Mouse (Mus musculus): ENCODE data around the gene Ism2. TPM values are rescaled to one million over a fixed set of nuclear protein-coding genes. Genes with fewer than 3 reads are reported as not detected.
"Not testable (repeated sequence)": the region's sequence is repeated elsewhere in the genome, so short reads cannot be mapped to it uniquely, and the experiment has no call there.

Ism2 gene
- polyA plus RNA-seq, 1 experiment from 2014 or later, result 0.32 TPM

DNA sequence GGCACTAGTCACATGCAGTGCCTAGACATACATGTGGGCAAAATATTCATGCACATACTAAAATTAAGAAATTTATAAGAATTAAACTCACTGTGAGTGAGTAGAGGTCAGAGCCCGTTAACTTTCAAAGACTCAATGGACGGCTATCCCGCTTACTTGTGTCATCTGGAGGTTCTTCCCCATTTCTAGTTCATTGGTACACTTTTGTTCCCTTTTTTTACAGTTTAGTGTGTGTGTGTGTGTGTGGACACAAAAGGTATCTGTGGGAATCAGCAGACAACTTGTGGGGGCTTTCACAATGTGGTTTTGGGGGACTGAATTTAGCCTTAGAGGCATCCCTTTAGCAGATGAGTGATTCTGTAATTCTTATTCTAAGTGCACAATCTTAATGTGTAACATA, 25.9 kb upstream of the Ism2 start:
- Histone ChIP-seq H3K36me3 (no peaks in the 10 kb centered on the region), H3K27me3 (replicated peaks) (no peaks in the 10 kb centered on the region), H3K27ac (no peak overlapping the region), H3K9ac (no peak overlapping the region), H3K4me2 (replicated peaks) (no peak overlapping the region), H3K9me3 (no peaks in the 10 kb centered on the region), H3K4me1 (no peaks in the 10 kb centered on the region), H3K4me3 (no peak overlapping the region)
- no peak for ATAC-seq (ENCODE audit: low FRiP score, low read depth)
- WGBS, result 95% methylated on average over 3 of the region's 3 CpGs

DNA sequence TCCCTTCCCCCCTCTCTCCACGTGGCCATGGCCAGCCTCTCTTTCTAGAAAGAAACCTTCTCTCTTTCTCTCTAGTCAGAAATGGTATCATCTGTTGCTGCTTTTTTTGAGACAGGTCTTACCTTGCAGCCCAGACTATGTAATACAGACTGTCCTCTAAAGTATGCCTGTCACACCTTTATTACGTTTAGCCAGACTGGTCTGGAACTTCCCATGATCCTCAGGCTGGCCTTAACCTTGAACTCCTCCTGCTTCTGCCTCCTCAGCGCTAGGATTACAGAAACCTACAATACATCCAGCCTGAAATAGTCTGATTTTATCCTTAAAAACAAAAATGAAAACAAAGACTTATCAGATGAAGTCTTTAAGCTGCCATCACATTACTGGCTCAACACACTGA, 19.7 kb upstream of the Ism2 start:
- no peaks in the 10 kb centered on the region for H3K4me1 ChIP-seq
- H3K36me3 ChIP-seq, result no peaks in the 10 kb centered on the region
- no peak overlapping the region for H3K9ac ChIP-seq
- ATAC-seq (ENCODE audit: low FRiP score, low read depth), result no peak
- WGBS, result 90% methylated on average over 3 of the region's 3 CpGs
- H3K4me2 ChIP-seq (replicated peaks), result no peak overlapping the region
- no peak overlapping the region for H3K4me3 ChIP-seq
- no peak overlapping the region for H3K27ac ChIP-seq
- H3K9me3 ChIP-seq, result no peaks in the 10 kb centered on the region
- no peaks in the 10 kb centered on the region for H3K27me3 ChIP-seq (replicated peaks)

DNA sequence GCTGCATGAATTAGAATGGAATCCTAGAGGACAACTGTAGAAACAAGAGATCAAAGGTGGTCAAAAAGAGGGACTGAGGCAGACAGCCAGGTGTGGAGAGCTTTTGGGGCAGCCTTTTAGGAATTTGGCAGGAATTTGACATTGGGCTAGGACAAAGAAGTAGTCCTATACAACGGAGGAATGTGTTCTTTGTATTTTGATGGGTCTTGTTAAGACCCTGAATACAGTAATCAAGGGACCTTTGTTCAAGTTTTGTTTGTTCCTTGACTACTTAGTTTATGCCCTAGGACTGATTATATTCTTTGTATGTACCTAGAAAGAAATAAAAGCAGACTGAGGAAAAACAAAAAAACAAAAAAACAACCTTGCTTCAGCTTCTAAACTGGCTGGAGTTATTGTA, 18.4 kb upstream of the Ism2 start:
- H3K9ac ChIP-seq, result no peak overlapping the region
- 41% methylated on average over 1 of the region's 1 CpGs for WGBS
- H3K4me1 ChIP-seq, result no peaks in the 10 kb centered on the region
- H3K4me3 ChIP-seq, result no peak overlapping the region
- no peaks in the 10 kb centered on the region for H3K36me3 ChIP-seq
- H3K27ac ChIP-seq, result no peak overlapping the region
- no peak overlapping the region for H3K4me2 ChIP-seq (replicated peaks)
- no peak for ATAC-seq (ENCODE audit: low FRiP score, low read depth)
- no peaks in the 10 kb centered on the region for H3K9me3 ChIP-seq
- H3K27me3 ChIP-seq (replicated peaks), result no peaks in the 10 kb centered on the region

DNA sequence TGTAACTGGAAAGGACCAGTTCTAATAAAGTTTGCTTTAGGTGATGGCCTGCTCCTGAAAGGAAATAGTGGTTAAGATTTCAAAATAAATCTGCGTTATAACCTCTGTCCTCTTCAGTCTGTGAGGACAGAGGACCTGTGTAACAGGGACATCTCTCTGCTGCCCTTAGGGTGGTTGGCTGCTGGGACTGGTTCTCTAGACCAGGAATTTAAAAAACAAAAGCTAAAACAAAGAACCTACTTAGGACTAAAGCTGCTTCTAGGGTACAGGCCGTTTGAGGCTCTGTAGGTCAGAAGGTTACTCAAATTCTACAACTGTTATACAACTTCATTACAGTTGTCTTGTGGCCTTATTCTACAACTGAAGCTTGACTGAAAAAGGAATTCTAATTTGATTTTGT, 13.6 kb upstream of the Ism2 start:
- Histone ChIP-seq H3K36me3 (peaks cover 27% of the 10 kb centered on the region), H3K27ac (no peak overlapping the region), H3K4me3 (no peak overlapping the region), H3K27me3 (replicated peaks) (no peaks in the 10 kb centered on the region), H3K4me1 (no peaks in the 10 kb centered on the region), H3K9me3 (no peaks in the 10 kb centered on the region), H3K9ac (no peak overlapping the region), H3K4me2 (replicated peaks) (no peak overlapping the region)
- no peak for ATAC-seq (ENCODE audit: low FRiP score, low read depth)
- 59% methylated on average over 2 of the region's 2 CpGs for WGBS

DNA sequence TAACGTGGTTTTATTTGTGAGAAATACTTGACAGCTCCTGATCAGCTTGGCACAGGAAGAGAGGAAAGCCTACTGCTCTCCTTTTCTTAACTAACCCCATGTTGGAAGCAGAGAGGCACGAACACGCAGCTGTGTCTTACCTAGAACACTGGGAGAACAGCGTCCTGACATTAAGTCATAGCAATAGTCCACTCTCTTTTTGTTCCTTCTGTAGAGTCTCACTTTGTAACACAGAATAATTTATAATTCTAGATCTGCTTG, 7.0 kb upstream of the Ism2 start:
- WGBS, result 87% methylated on average over 4 of the region's 4 CpGs
- not testable (repeated sequence) for H3K4me1 ChIP-seq; ATAC-seq (ENCODE audit: low FRiP score, low read depth); H3K4me3 ChIP-seq; H3K4me2 ChIP-seq (replicated peaks); H3K27ac ChIP-seq; H3K27me3 ChIP-seq (replicated peaks); H3K9ac ChIP-seq; H3K9me3 ChIP-seq
- H3K36me3 ChIP-seq, result peaks cover 19% of the 10 kb centered on the region

DNA sequence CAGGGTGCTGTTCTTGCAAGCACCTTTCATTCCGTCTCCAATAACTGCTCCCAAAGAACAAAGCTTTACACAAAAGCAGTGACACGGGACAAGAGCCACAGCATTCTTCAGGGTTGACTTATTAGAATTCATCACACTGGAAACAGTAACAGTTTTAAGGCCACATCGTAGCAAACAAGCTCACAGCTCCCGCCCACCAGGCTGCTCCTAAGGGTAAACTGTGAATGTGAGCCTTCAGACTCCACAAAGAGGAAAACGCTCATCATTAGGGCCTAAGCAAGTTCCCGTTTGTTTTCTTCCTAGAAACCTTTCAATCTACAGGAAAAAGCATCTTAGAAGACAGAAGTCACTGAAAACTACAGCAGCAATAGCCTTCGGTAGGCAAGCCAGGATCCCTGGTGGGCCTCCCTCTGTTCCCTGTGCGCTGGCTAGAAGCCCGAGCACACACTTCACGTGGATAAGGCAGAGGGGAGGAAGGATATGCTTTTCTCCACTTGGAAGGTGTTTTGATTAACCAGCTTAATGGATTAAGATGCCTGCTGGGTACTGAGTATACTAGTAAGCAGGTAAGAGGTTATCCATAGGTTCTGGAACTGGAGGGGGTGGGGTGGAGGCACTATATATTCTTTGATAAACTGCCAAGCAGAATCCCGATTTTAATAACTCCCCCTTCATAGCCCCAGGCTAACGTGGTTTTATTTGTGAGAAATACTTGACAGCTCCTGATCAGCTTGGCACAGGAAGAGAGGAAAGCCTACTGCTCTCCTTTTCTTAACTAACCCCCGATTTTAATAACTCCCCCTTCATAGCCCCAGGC, 6.5 kb upstream of the Ism2 start:
- H3K9me3 ChIP-seq, result no peaks in the 10 kb centered on the region
- no peaks in the 10 kb centered on the region; the same call in 1 of the 2 replicates for H3K27me3 ChIP-seq (replicated peaks)
- no peak overlapping the region for H3K9ac ChIP-seq
- H3K27ac ChIP-seq, result no peak overlapping the region
- no peak overlapping the region for H3K4me2 ChIP-seq (replicated peaks)
- peaks cover 19% of the 10 kb centered on the region for H3K36me3 ChIP-seq
- H3K4me3 ChIP-seq, result no peak overlapping the region
- no peaks in the 10 kb centered on the region for H3K4me1 ChIP-seq
- ATAC-seq (ENCODE audit: low FRiP score, low read depth), result no peak
- WGBS, result 46% methylated on average over 13 of the region's 13 CpGs

DNA sequence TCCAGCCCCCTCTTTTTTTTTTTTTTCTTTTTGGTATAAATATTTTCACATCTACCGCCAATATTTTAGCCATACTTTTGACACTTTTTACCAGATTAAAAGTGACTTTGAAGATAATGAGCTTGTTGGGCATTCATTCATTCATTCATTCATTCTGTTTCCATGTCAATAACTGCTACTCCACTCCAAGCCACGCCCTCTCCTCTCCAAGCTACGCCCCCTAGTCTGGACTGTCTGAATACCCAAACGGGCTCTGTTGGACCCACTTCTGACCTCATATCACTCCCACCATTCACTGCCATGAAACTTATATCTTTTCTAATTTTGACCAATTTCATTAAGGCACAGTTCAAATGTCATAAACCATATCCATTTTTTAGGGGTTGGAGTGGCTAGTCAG, 1.7 kb upstream of the Ism2 start:
- H3K9ac ChIP-seq, result no peak overlapping the region
- no peak overlapping the region for H3K4me2 ChIP-seq (replicated peaks)
- H3K4me1 ChIP-seq, result peaks cover 13% of the 10 kb centered on the region
- H3K27me3 ChIP-seq (replicated peaks), result peaks cover 21% of the 10 kb centered on the region
- 46% methylated on average over 4 of the region's 4 CpGs for WGBS
- no peak for ATAC-seq (ENCODE audit: low FRiP score, low read depth)
- H3K36me3 ChIP-seq, result no peaks in the 10 kb centered on the region
- H3K9me3 ChIP-seq, result no peaks in the 10 kb centered on the region
- H3K4me3 ChIP-seq, result no peak overlapping the region
- H3K27ac ChIP-seq, result no peak overlapping the region

DNA sequence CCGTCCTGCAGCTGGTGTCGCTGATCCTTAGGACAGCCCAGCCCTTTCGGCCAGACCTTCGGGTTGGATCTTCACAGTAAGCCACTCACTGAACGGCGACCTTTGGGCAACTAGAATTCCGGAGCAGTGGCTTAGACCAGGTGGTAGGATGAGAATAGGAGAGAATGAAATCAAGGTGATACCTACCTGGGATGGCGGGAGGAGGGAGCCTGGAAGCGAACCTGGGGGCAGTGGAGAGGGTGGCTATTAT, 861 bp upstream of the Ism2 start:
- Histone ChIP-seq H3K4me2 (replicated peaks) (peak overlapping the region; percentile 98), H3K9ac (no peak overlapping the region), H3K4me1 (peaks cover 13% of the 10 kb centered on the region), H3K36me3 (no peaks in the 10 kb centered on the region), H3K27me3 (replicated peaks) (peaks cover 21% of the 10 kb centered on the region), H3K27ac (no peak overlapping the region), H3K4me3 (peak overlapping the region; percentile 64), H3K9me3 (no peaks in the 10 kb centered on the region)
- ATAC-seq (ENCODE audit: low FRiP score, low read depth), result no peak
- 1% methylated on average over 9 of the region's 9 CpGs for WGBS

DNA sequence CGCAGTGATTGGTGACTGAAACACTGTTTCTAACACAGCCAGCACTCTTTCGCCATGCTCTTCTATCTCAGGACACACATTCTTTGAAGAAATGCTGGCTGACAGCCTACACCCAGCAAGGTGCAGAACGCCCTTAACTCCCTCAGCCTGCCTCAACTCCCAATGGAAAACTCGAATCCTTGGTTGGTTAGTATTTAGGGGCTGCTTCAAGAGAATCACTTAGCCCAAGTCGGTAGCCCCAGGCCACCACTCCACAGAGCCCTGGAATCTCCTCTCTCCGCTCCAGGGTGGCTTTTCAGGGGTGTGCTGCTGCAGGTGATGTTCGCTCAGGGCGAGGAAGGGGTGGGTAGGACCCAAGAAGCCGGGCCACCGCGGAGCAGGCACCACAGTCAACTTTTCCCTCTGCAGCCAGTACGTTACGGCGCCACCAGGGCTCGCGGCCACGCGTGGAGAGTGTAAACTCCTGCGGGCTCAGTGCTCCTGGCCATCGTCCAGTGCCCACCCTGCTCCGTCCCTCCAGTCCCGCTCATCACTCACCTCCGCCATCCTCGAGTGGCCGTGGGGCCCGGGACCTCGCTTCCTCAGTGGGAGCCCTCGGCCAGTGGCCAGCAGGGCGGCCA, 358 bp downstream of the Ism2 start:
- Histone ChIP-seq H3K4me1 (peaks cover 13% of the 10 kb centered on the region), H3K9me3 (no peaks in the 10 kb centered on the region), H3K4me3 (peak overlapping the region; percentile 64), H3K9ac (peak overlapping the region; percentile 67), H3K27ac (no peak overlapping the region), H3K27me3 (replicated peaks) (peaks cover 21% of the 10 kb centered on the region), H3K4me2 (replicated peaks) (peak overlapping the region; percentile 98), H3K36me3 (no peaks in the 10 kb centered on the region)
- WGBS, result 8% methylated on average over 29 of the region's 29 CpGs
- 0 out of 2 replicates have a peak, but pooled peaks have one; percentile 15 for ATAC-seq (ENCODE audit: low FRiP score, low read depth)

DNA sequence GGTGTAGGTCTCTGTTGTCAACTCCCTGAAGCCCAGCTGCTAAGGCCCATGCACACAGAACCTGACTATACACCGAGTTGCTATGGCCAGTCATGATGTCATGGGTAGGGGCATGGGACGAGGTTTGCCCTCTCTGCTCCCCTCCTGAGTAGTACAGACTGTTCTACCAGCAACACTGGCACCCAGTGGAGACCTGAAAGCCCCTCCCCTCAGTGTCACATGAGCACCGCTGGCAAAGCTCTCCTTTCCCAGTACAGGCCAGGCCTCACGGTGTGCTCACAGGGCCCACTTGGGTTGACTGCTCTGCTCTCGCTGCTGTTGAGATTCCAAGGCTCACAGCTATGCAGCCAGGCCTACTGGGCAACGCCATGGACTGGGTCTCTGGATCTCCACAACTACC, 5.6 kb downstream of the Ism2 start:
- Histone ChIP-seq H3K4me3 (no peak overlapping the region), H3K27me3 (replicated peaks) (0 out of 2 replicates have a peak, but pooled peaks cover 3% of the 10 kb centered on the region), H3K9ac (no peak overlapping the region), H3K4me2 (replicated peaks) (no peak overlapping the region), H3K9me3 (no peaks in the 10 kb centered on the region), H3K27ac (no peak overlapping the region), H3K4me1 (no peaks in the 10 kb centered on the region), H3K36me3 (no peaks in the 10 kb centered on the region)
- ATAC-seq (ENCODE audit: low FRiP score, low read depth), result no peak
- WGBS, result 80% methylated on average over 6 of the region's 6 CpGs

DNA sequence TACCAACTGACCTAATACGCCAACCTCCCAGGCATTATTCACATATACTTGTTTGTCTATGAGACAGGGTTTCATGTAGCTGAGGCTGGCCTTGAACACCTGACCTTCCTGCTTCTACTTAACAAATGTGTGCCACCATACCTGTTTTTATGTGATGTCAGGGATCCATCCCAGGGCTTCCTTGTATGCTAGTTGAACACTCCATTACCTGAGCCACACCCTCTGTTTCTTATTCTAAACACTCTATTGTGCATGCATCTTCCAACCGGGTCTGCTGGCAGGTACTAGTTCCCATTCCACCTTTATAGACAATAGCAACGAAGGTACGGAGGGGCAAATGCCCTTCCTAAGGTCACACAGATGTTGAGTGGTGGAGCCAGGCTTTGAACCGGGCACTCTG, 10.4 kb downstream of the Ism2 start:
- 90% methylated on average over 5 of the region's 5 CpGs for WGBS
- no peaks in the 10 kb centered on the region for H3K36me3 ChIP-seq
- H3K4me1 ChIP-seq, result no peaks in the 10 kb centered on the region
- no peak for ATAC-seq (ENCODE audit: low FRiP score, low read depth)
- no peak overlapping the region for H3K9ac ChIP-seq
- H3K27me3 ChIP-seq (replicated peaks), result no peaks in the 10 kb centered on the region
- H3K4me2 ChIP-seq (replicated peaks), result no peak overlapping the region
- H3K9me3 ChIP-seq, result 0 out of 2 replicates have a peak, but pooled peaks cover 3% of the 10 kb centered on the region
- H3K27ac ChIP-seq, result no peak overlapping the region
- no peak overlapping the region for H3K4me3 ChIP-seq

DNA sequence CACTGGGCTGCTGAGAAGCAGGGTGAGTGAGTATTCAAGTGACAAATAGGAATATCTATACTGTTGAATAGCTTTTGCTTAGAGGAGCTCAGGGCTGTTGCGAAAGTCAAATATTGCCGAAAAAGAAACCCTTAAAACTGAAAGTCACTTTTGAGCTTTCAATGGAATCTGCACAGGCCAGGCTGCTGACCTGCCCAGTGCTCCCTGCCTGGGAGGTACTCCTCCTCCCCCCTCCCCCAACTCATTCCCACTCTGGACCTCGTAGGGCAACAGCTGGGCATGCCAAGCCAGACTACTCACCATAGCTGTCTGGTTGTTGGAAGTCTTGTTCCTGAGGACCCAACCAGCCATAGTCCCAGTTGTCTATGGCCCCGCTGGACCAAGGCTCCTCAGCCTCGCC, 14.8 kb downstream of the Ism2 start:
- ATAC-seq (ENCODE audit: low FRiP score, low read depth), result no peak
- Histone ChIP-seq H3K27me3 (replicated peaks) (no peaks in the 10 kb centered on the region), H3K27ac (no peak overlapping the region), H3K4me2 (replicated peaks) (no peak overlapping the region), H3K36me3 (no peaks in the 10 kb centered on the region), H3K4me3 (no peak overlapping the region), H3K9me3 (0 out of 2 replicates have a peak, but pooled peaks cover 3% of the 10 kb centered on the region), H3K9ac (no peak overlapping the region), H3K4me1 (no peaks in the 10 kb centered on the region)
- 90% methylated on average over 5 of the region's 5 CpGs for WGBS

DNA sequence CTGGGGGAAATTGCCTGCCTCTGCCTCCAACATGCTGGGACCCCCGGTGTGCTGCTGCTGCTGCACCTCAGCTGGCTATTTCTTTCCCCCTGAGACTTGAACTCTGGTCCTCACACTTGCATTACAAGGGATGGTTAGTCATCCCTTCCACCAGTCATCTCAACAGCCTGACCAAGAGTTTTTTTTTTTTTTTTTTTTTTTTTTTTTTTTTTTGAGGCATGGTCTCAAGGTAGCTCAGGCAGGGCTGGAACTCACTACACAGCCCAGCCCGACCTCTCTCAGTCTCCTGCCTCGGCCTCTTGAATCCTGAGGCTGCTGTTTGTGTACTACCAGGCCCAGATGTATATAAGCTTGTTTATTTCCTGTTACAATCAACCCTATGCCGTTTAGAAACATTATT, 15.2 kb downstream of the Ism2 start:
- H3K4me3 ChIP-seq, result no peak overlapping the region
- H3K36me3 ChIP-seq, result no peaks in the 10 kb centered on the region
- H3K4me2 ChIP-seq (replicated peaks), result no peak overlapping the region
- 0 out of 2 replicates have a peak, but pooled peaks cover 2% of the 10 kb centered on the region for H3K4me1 ChIP-seq
- ATAC-seq (ENCODE audit: low FRiP score, low read depth), result no peak
- H3K27ac ChIP-seq, result no peak overlapping the region
- H3K9ac ChIP-seq, result no peak overlapping the region
- H3K9me3 ChIP-seq, result 0 out of 2 replicates have a peak, but pooled peaks cover 3% of the 10 kb centered on the region
- 82% methylated on average over 4 of the region's 4 CpGs for WGBS
- no peaks in the 10 kb centered on the region for H3K27me3 ChIP-seq (replicated peaks)
